Mouse (Mus musculus): ENCODE measurements at regions not wholly inside any gene's neighbourhood (a gene's known extent, or its start where the extent isn't known, plus 50 kb on each side); places are given as distances from the start of the nearest gene placed in this dataset.

DNA sequence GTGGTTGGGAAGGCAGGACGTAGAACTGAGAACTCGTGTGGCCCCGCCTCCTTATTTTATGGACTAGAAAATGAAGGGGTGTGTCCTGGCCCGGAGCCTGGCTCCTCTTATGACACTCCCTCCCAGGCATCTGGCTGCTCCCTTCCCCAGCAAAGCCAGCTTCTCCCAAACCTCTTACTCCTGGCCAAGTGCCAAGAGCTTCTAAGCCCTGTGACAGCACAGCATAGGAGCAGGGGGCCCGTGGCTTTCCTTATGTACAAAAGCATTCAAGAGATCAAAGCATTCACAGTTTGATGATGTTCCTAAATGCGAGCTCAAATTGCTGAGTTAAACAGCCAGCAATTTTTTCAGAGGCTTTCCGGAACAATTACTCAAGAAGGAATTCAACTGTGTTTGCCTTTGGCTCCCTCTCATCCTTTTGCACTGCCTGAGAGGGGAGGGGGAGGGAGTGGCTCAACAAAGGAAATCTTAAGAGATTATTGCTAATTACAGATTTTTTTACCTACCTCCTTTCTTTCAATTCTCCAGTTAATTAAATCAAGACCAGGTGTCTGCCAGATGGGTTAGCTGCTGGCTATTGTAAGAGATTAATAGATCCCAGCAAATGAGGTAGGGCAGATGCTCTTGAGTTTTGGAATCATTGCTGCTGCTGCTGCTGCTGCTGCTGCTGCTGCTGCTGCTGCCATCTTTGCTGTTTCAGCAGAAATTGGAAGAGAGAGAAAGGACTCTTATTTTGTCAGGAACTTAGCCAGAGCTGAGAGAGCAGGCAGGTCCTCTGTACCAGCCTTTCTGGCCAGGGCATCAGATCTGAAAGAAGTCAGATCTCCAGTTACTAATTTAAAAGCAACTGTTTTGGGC lies 71.0 kb upstream of the Dlg1 start:
- peak; percentile 94 for ATAC-seq (replicated peaks; ENCODE audit: low FRiP score, poor library complexity, severe bottlenecking)

DNA sequence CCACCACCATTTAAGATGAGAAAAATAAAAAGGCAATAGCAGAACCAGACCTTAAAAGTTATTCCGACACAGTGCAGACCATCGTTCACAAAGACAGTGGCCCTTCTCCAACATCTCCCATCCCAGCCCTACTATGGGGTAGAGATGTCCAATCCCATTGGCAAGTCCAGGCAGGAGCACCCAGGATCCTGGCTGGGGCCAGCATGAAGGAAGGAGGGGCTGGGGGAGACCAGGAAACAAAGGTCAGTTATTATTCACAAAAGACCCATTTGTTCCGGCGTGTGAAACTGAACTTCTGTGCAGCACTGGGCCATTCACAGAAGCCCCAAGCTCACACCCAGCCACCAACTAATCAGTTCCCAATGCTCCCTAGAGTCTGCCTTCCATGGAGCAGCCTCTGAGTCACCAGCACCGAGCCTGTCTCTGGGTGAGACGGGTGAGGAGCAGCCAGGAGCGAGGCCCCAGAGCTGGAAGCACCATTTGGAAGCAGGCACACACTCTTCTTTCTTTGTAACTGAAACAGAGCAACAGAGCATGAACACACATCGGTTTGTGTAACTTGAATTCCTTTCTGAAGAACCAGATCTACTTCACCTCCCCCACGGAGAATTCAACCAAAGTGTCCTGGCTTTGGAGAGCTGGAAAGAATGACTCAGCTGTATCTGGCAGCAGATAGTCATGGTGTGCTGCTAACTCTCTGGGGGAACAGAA lies 70.1 kb upstream of the Dlg1 start:
- ATAC-seq (replicated peaks; ENCODE audit: low FRiP score, poor library complexity, severe bottlenecking) = no peak

DNA sequence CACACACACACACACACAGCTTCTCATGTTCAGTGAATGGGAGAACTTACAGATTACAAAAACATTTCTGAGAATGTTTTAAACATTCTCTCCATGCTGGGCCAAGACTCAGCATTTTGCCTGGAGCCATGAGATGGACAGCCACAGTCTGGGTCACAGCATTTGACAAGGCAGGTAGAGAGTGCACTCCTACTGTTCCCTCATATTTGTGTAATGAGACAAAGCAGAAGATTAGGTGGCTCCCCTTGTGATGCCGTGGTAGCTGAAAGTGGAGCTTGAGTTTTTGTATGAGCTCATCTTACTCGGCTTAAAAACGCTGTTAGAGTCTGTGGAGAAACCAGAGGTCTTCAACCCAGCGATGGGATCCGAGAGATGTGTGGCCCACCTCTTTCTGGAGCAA lies 65.3 kb upstream of the Dlg1 start:
- peak; percentile 10; the same call in 1 of the 2 replicates for ATAC-seq (replicated peaks; ENCODE audit: low FRiP score, poor library complexity, severe bottlenecking)

DNA sequence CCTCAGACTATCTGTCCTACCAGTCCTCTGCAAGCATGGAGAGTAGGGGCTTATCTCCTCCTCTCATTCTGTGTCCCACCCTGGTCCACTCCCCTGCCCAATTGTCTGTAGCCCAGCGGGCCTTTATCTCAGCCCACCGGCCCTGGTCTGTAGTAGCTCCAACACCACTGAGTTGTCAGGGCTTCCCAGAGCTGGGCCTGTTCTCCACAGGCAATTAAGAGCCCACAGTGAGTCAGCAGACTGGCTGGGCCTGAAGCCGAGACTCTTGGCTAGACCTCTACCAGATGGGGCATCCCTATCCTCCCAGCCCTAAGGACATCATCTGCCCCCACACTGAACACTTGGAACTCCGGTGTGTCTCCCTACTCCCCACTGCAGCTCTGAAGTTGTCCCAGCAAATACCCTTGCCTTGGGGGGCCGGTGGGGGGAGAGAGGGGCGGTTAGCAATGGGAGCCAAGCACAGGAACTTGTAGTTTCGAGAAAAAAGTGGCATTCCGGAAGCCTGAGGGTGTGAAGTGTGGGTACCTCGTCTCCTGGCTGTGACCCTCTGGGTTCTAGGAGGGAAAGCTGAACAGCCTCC lies 64.7 kb upstream of the Dlg1 start:
- ATAC-seq (replicated peaks; ENCODE audit: low FRiP score, poor library complexity, severe bottlenecking) = peak; percentile 92

DNA sequence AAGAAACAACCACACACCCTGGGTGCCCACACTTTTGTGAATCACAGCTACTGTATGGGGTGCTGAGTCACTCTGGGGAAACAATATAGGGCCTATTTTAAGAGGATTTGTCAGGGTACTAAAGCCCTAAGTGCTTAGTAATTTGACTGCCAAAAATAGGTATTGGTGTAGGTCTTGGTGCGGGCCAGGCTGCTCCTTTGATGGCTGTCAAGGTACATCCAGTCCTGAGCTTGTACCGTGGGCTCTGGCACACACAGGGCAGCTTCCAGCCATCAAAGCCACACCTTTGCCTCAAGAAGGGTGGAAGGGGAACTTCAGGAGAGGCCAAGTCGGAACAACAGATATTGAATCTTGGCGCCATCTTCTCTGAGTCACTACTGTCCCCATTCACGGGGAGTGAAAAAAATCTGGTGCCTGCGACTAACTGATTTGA lies 64.2 kb upstream of the Dlg1 start:
- ATAC-seq (replicated peaks; ENCODE audit: low FRiP score, poor library complexity, severe bottlenecking) = no peak

DNA sequence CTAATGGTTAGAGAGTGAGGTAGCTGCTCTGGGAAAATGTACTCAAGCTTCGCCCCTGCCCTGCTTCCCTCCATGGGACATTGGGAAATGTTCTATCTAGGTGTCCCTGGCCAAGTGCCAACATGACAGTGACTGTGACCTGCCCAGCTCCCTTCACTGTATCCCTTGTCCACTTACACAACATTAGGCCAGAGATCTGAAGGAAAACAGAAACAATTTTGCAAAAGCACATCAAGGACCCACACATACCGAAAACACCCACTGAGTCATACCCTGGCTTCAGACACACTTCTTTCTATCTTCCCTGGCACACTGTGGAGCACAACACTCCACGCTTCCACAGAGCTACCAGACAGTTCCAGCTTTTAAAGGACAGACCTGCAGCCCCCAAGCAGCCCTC lies 62.0 kb upstream of the Dlg1 start:
- ATAC-seq (replicated peaks; ENCODE audit: low FRiP score, poor library complexity, severe bottlenecking) = no peak

DNA sequence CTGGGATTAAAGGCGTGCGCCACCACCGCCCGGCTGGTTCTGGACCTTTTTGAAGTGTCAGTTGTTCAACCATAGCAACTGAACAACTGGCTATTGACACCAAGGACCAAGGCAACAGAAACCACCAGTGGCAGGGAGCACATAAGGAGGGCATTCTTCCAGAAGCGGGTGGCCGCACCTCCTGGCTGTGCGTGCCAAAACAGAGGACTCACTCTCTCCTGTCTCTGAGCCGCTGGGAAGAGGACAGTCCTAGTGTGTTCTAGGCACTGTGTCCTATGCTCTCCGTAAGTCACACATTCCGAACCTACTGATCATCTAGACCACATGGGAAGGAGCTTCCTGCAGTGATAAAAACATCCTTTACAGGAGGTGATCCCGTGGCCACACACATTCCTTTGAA lies 60.1 kb upstream of the Dlg1 start:
- ATAC-seq (replicated peaks; ENCODE audit: low FRiP score, poor library complexity, severe bottlenecking) = no peak

DNA sequence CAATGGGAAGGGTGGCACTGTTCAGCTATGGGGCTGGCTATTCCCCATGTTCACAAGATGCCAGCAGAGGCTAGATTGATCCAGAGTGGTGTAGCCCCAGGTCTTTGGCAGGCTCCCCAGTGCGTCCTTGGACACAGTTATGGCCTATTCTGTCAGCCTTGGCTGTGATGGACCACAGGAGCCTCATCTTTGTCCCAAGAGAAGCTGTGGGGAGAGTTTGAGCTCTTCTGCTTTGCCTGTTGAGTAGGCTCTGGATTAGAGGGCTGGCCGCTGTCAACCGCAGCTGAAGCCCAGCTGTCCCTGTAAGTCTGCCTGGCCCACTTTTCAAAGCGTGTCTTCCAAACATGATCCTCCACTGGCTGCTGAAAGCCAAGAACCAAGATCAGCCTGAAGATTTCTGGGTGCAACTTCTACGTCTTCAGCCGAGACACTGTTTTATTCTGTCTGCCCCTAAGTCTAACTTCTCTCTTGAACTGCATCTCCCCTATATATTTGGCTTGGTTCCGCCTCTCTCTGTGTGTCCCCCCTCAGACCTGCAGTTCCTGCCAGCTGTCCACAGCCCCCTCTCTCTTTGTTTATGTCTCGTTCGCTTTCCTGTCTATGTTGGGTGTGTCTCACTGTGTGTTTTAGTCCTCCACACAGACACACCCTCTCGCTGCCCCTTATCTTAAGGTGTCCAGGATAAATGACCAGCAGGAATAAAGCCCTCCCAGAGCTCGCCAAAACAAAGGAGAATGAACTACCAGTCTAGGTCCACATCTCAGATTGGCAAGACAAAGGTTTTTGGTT lies 56.7 kb upstream of the Dlg1 start:
- ATAC-seq (replicated peaks; ENCODE audit: low FRiP score, poor library complexity, severe bottlenecking) = no peak

DNA sequence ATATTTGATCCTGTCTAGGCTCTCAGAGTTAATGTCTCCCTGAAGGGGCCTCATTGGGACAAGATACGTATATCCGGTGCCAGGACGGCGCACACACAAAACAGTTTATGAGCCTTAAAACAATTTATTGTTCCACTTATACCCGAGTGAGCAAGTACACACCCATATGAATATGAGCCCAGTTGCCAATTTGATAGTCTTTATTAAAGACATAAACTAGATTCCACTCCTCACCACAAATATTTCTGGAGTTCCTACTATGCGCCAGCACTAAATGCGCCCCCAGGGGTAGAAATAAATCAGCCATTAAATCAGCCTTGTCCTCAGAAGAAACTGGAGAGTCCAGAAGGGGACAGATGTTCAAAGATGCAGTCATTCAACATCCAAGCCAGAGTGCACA lies 54.3 kb upstream of the Dlg1 start:
- ATAC-seq (replicated peaks; ENCODE audit: low FRiP score, poor library complexity, severe bottlenecking) = no peak

DNA sequence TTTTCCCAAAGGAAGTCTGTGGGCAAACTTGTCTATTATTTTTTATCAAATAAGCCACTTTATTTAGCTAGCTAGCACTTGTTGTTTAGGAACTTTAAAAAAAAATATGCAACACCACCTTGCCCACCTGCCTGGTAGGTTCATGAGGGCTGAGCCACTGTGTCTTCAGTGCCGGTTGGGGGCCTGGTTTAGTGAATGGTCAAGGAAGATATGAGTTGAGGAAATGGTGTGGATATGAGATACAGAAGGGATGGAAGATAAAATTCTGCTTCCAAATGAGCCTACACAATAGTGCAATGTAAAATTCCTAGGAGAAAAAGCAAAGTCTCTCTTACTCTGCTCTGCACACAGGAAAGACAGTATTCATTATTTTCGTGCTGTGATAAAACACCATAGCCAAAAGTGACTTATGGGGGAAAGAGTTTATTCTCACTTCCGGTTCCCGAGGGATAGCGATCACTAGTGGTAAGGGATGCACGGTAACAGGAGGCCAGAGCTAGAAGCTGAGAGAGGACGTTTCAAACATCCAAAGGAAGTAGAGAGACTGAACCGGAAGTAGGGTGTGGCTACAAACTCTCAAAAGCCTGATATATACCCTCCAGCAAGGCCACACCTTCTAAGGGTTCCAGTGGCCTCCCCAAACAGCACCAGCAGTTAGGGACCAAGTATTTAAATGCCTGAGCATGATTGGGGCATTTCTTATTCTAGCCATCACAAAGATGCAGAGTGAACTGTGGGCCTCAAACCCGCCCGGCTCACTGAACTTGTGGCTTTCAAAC lies 53.7 kb upstream of the Dlg1 start:
- ATAC-seq (replicated peaks; ENCODE audit: low FRiP score, poor library complexity, severe bottlenecking) = peak; percentile 58
